Mouse (Mus musculus): ENCODE measurements around the gene Ano6. TPM values are rescaled to one million over a fixed set of nuclear protein-coding genes. Genes with fewer than 3 reads are reported as not detected.

The Ano6 gene
- total RNA-seq, 2 experiments from 2014 or later: 48.6 to 51.2 TPM

GRCm38 (mm10) chr15:95898438-95898837, 107.8 kb downstream of the Ano6 start:
- Histone ChIP-seq H3K4me3 (no peak overlapping the region), H3K27ac (no peak overlapping the region)
- DNase-seq: no peak
- TF ChIP-seq CTCF (IDR thresholded peaks at IDR 0.05): no peak
- intact Hi-C loops (cut with DNase I): no loop called here

GRCm38 (mm10) chr15:95902396-95902795, 111.8 kb downstream of the Ano6 start:
- no peak overlapping the region for H3K27ac ChIP-seq
- no peak overlapping the region for H3K4me3 ChIP-seq
- TF ChIP-seq CTCF (IDR thresholded peaks at IDR 0.05): no peak
- intact Hi-C loops (cut with DNase I): no loop called here
- DNase-seq: no peak

GRCm38 (mm10) chr15:95904247-95904646, 113.6 kb downstream of the Ano6 start:
- Histone ChIP-seq H3K27ac (no peak overlapping the region), H3K4me3 (no peak overlapping the region)
- no peak for DNase-seq
- no peak for TF ChIP-seq CTCF (IDR thresholded peaks at IDR 0.05)
- intact Hi-C loops (cut with DNase I): no loop called here

- Histone ChIP-seq H3K4me3 (no peak overlapping the region; the same call in 1 of the 2 replicates), H3K27ac (peak overlapping the region; percentile 62)
- peak; percentile 63 for DNase-seq
- intact Hi-C loops (cut with DNase I): no loop called here
- no peak for TF ChIP-seq CTCF (IDR thresholded peaks at IDR 0.05)
Measured at GRCm38 (mm10) chr15:95906017-95906749, 115.5 kb downstream of the Ano6 start.

GRCm38 (mm10) chr15:95906891-95907290, 116.2 kb downstream of the Ano6 start:
- no peak for DNase-seq
- intact Hi-C loops (cut with DNase I): no loop called here
- TF ChIP-seq CTCF (IDR thresholded peaks at IDR 0.05): no peak
- Histone ChIP-seq H3K27ac (peak overlapping the region; percentile 62), H3K4me3 (peak overlapping the region; percentile 48)

- intact Hi-C loops (cut with DNase I): no loop called here
- H3K27ac ChIP-seq: peak overlapping the region; percentile 62
Measured at GRCm38 (mm10) chr15:95907337-95907736, 116.7 kb downstream of the Ano6 start.

GRCm38 (mm10) chr15:95907909-95908308, 117.3 kb downstream of the Ano6 start:
- H3K27ac ChIP-seq: peak overlapping the region; percentile 62; the same call in 1 of the 2 replicates
- no peak for DNase-seq
- intact Hi-C loops (cut with DNase I): no loop called here
- no peak for TF ChIP-seq CTCF (IDR thresholded peaks at IDR 0.05)
- no peak overlapping the region for H3K4me3 ChIP-seq

More at GRCm38 (mm10) chr15:95907337-95907736, 116.7 kb downstream of the Ano6 start:
- TF ChIP-seq CTCF (IDR thresholded peaks at IDR 0.05): no peak
- DNase-seq: peak; percentile 88
- H3K4me3 ChIP-seq: peak overlapping the region; percentile 48

- TF ChIP-seq CTCF (IDR thresholded peaks at IDR 0.05): no peak
- intact Hi-C loops (cut with DNase I): no loop called here
- no peak for DNase-seq
Measured at GRCm38 (mm10) chr15:95910099-95910780, 119.6 kb downstream of the Ano6 start.

GRCm38 (mm10) chr15:95914963-95915362, 124.3 kb downstream of the Ano6 start:
- H3K27ac ChIP-seq: 0 out of 2 replicates have a peak overlapping the region, but pooled peaks have one; percentile 20
- intact Hi-C loops (cut with DNase I): no loop called here
- no peak for DNase-seq
- H3K4me3 ChIP-seq: no peak overlapping the region
- no peak for TF ChIP-seq CTCF (IDR thresholded peaks at IDR 0.05)

More at GRCm38 (mm10) chr15:95910099-95910780, 119.6 kb downstream of the Ano6 start:
- Histone ChIP-seq H3K4me3 (no peak overlapping the region), H3K27ac (no peak overlapping the region)

- no peak for DNase-seq
- no peak for TF ChIP-seq CTCF (IDR thresholded peaks at IDR 0.05)
- Histone ChIP-seq H3K4me3 (no peak overlapping the region), H3K27ac (no peak overlapping the region)
- intact Hi-C loops (cut with DNase I): no loop called here
Measured at GRCm38 (mm10) chr15:95915477-95915876, 124.8 kb downstream of the Ano6 start.

- TF ChIP-seq CTCF (IDR thresholded peaks at IDR 0.05): no peak
- intact Hi-C loops (cut with DNase I): no loop called here
- DNase-seq: no peak
- H3K4me3 ChIP-seq: no peak overlapping the region
- no peak overlapping the region for H3K27ac ChIP-seq
Measured at GRCm38 (mm10) chr15:95917330-95917729, 126.7 kb downstream of the Ano6 start.

GRCm38 (mm10) chr15:95920047-95920446, 129.4 kb downstream of the Ano6 start:
- intact Hi-C loops (cut with DNase I): no loop called here

GRCm38 (mm10) chr15:95921072-95921471, 130.4 kb downstream of the Ano6 start:
- no peak for TF ChIP-seq CTCF (IDR thresholded peaks at IDR 0.05)
- DNase-seq: no peak
- intact Hi-C loops (cut with DNase I): no loop called here
- Histone ChIP-seq H3K27ac (no peak overlapping the region), H3K4me3 (no peak overlapping the region)

More at GRCm38 (mm10) chr15:95920047-95920446, 129.4 kb downstream of the Ano6 start:
- Histone ChIP-seq H3K27ac (0 out of 2 replicates have a peak overlapping the region, but pooled peaks have one; percentile 31), H3K4me3 (no peak overlapping the region)
- peak; percentile 48 for DNase-seq
- no peak for TF ChIP-seq CTCF (IDR thresholded peaks at IDR 0.05)

All from gastrocnemius, adult 2 months (tissue).